Mouse (Mus musculus) spleen, adult 2 months (tissue): Measurements from ENCODE around the gene Krt222.

Source experiments
- CTCF ChIP-seq: fragments of 200-500 bp; IDR thresholded peaks from 2 replicates; pipeline ENCODE4 v1.5.1; 2011; ENCODE audit warnings: mild to moderate bottlenecking, inconsistent platforms; ENCODE audit not compliant: insufficient read depth, insufficient read length, insufficient replicate concordance; ENCODE audit errors: extremely low read depth
- POLR2A ChIP-seq: fragments of 200-500 bp; IDR thresholded peaks from 2 replicates; pipeline ENCODE4 v1.6.1; 2011; ENCODE audit warnings: low read depth, low read length, inconsistent platforms

DNA sequence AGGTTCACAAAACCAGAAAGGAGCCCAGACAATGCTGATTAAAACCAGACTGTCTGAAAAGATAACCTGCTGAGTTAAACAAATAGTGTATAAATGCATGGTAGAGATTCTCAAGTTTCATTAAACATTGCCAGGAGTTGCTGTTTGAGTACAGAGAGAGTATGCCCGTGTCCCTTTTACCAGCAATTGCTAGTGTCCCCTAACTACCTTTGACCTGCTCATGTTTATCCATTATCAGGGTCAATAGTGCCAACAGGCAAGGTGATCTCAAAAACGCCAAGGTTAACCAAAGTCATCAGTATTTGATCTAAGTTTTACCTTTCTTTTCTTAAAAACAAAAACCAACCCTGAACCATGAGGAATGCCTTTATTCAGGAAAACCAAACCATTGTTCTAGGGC, 31.9 kb downstream of the Krt222 start:
- TF ChIP-seq CTCF (no peak), POLR2A (no peak)
